Mouse (Mus musculus) forebrain, embryonic 13.5 days (tissue): ENCODE data around the gene 4933428G20Rik. TPM values are rescaled to one million over a fixed set of nuclear protein-coding genes. Genes with fewer than 3 reads are reported as not detected.
A peak's percentile ranks its signal among the peaks of the same experiment; 100 is the strongest.

Experiments
- ATAC-seq: fragments of 200-750 bp; cut with Nextera tagmentation; 2 replicates; pipeline ENCODE4 v1.8.0; 2017
- H3K27ac ChIP-seq: fragments of 300-500 bp; sonication (generic); 2 replicates; pipeline ENCODE4 v1.5.1; 2015; ENCODE audit warnings: inconsistent platforms, mild to moderate bottlenecking, moderate library complexity
- H3K27me3 ChIP-seq: fragments of 300-500 bp; sonication (generic); 2 replicates; pipeline ENCODE4 v1.6.1; 2015; ENCODE audit warnings: mild to moderate bottlenecking, inconsistent platforms
- H3K36me3 ChIP-seq: fragments of 300-500 bp; sonication (generic); 2 replicates; pipeline ENCODE4 v1.6.1; 2015; ENCODE audit warnings: mild to moderate bottlenecking, inconsistent platforms; ENCODE audit not compliant: poor library complexity, severe bottlenecking
- H3K4me1 ChIP-seq: fragments of 300-500 bp; sonication (generic); 2 replicates; pipeline ENCODE4 v1.6.1; 2015; ENCODE audit warnings: inconsistent platforms
- H3K4me2 ChIP-seq: fragments of 300-500 bp; sonication (generic); 2 replicates; pipeline ENCODE4 v1.6.1; 2015; ENCODE audit warnings: inconsistent platforms, mild to moderate bottlenecking, moderate library complexity
- H3K4me3 ChIP-seq: fragments of 300-500 bp; sonication (generic); 2 replicates; pipeline ENCODE4 v1.5.1; 2015; ENCODE audit warnings: mild to moderate bottlenecking, inconsistent platforms
- H3K9ac ChIP-seq: fragments of 300-500 bp; sonication (generic); 2 replicates; pipeline ENCODE4 v1.6.1; 2015; ENCODE audit warnings: mild to moderate bottlenecking, inconsistent platforms
- H3K9me3 ChIP-seq: fragments of 300-500 bp; sonication (generic); replicated peaks from 2 replicates; pipeline ENCODE4 v1.6.1; 2016; ENCODE audit warnings: inconsistent platforms
- WGBS: fragments of 180-500 bp; shearing (Covaris S2); methylation state at CpG from one replicate; pipeline ENCODE4 v1.1.7; 2015; 5-methylcytosine and 5-hydroxymethylcytosine counted together
- polyA plus RNA-seq: library from polyadenylated mRNA; unstranded; fragments of >200 nt; fragmentation: Nextera tagmentation; extraction: Ambion mirVana; gene quantifications from 2 replicates; pipeline ENCODE4 v1.2.1, GENCODE M21; 2015

4933428G20Rik gene
- polyA plus RNA-seq, 1 experiment from 2014 or later = 0.46 TPM

DNA sequence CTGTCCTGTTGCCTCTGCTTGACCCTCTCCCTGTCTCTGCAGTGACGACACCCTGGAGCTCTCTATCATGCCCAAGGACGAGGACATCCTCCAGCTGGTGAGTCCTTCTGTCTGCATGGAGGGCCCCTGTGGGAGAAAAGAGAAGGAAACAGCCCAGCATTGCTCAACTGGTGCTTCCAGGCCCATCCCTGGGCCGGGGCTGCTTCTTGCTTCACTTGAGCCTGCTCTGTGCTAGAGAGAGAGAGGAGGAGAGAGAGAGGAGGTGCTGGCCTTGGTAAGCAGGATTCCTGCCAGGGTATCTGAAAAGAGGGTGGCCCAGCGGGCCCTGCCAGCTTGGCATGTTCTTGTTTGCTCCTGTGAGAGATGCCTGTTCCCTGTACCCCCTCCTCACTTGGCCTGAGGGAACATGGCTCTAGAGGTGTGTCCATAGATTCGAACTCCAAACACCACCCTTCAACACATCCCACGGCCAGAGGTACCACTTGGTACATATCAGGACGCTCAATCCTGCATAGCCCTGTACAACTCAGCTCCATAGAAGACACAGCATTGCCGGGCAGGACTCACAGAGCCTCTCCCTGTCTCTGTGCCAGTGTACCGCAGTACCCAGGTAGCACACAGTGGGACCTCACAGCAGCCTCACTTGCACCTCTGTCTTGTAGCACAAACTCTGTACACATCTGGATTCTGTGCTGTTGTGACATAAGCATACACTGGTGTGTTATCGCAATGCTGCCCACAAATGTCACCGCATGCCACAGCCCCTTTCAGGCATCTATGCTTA, 51.3 kb downstream of the 4933428G20Rik start:
- H3K27ac ChIP-seq = no peak overlapping the region
- H3K4me3 ChIP-seq = no peak overlapping the region
- ATAC-seq = no peak
- H3K36me3 ChIP-seq = 0 out of 2 replicates have a peak, but pooled peaks cover 13% of the 10 kb centered on the region
- no peaks in the 10 kb centered on the region for H3K9me3 ChIP-seq
- 92% methylated on average over 11 of the region's 11 CpGs for WGBS
- H3K27me3 ChIP-seq = 0 out of 2 replicates have a peak, but pooled peaks cover 4% of the 10 kb centered on the region
- H3K9ac ChIP-seq = no peak overlapping the region
- no peak overlapping the region for H3K4me2 ChIP-seq
- peaks cover 39% of the 10 kb centered on the region for H3K4me1 ChIP-seq

DNA sequence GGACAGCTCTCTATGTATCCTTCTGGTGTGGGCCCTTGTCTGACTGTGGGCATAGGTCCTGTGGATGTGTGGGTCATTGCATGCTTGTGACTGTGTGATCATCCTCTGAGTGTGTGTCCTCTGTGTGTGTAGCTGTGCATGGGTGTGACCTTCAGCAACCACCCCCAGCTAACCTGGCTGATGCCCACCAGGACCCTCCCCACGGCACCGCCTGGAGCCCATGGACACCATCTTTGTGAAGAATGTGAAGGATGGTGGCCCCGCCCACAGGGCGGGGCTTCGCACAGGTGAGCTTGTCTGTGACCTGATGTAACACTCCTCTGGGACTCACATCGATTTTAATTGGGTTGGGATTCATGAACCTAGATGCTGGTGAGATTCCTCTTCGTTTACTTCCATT, 52.2 kb downstream of the 4933428G20Rik start:
- Histone ChIP-seq H3K4me3 (no peak overlapping the region), H3K4me2 (no peak overlapping the region), H3K4me1 (peaks cover 36% of the 10 kb centered on the region), H3K27me3 (0 out of 2 replicates have a peak, but pooled peaks cover 4% of the 10 kb centered on the region), H3K36me3 (0 out of 2 replicates have a peak, but pooled peaks cover 9% of the 10 kb centered on the region), H3K9me3 (no peaks in the 10 kb centered on the region), H3K9ac (no peak overlapping the region), H3K27ac (no peak overlapping the region)
- 75% methylated on average over 7 of the region's 7 CpGs for WGBS
- no peak for ATAC-seq

GRCm38 (mm10) chr11:97445999-97446511, 54.1 kb downstream of the 4933428G20Rik start:
- H3K27me3 ChIP-seq = peaks cover 20% of the 10 kb centered on the region
- H3K9me3 ChIP-seq = no peaks in the 10 kb centered on the region
- H3K4me1 ChIP-seq = peaks cover 32% of the 10 kb centered on the region
- 63% methylated on average over 4 of the region's 4 CpGs for WGBS
- H3K36me3 ChIP-seq = no peaks in the 10 kb centered on the region
- H3K9ac ChIP-seq = no peak overlapping the region; the same call in 1 of the 2 replicates
- no peak overlapping the region for H3K4me2 ChIP-seq
- H3K4me3 ChIP-seq = no peak overlapping the region
- H3K27ac ChIP-seq = no peak overlapping the region
- no peak for ATAC-seq

DNA sequence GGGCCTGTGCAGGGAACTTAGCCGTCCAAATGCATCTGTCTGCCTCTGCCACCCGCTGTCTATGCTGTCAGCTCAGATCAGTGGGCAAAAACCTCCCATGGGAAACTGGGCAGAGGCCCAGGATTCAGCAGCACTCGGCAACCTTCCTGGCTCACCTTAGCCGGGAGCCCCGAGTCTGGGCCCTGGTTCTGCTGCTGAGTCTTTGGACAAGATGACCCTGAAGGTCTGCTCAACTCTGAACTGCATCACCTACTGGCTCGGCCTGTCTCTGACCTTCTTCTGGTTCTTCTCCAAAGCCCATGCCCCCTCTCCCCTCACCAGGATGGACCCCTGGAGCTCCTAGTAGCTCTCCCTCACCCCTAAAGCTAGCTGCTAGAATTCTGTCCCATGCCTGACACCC, 54.5 kb downstream of the 4933428G20Rik start:
- Histone ChIP-seq H3K27ac (no peak overlapping the region), H3K36me3 (no peaks in the 10 kb centered on the region), H3K9me3 (no peaks in the 10 kb centered on the region), H3K4me1 (peaks cover 32% of the 10 kb centered on the region), H3K27me3 (peaks cover 25% of the 10 kb centered on the region), H3K4me2 (no peak overlapping the region), H3K4me3 (no peak overlapping the region), H3K9ac (no peak overlapping the region; the same call in 1 of the 2 replicates)
- ATAC-seq = no peak
- WGBS = 78% methylated on average over 6 of the region's 6 CpGs

DNA sequence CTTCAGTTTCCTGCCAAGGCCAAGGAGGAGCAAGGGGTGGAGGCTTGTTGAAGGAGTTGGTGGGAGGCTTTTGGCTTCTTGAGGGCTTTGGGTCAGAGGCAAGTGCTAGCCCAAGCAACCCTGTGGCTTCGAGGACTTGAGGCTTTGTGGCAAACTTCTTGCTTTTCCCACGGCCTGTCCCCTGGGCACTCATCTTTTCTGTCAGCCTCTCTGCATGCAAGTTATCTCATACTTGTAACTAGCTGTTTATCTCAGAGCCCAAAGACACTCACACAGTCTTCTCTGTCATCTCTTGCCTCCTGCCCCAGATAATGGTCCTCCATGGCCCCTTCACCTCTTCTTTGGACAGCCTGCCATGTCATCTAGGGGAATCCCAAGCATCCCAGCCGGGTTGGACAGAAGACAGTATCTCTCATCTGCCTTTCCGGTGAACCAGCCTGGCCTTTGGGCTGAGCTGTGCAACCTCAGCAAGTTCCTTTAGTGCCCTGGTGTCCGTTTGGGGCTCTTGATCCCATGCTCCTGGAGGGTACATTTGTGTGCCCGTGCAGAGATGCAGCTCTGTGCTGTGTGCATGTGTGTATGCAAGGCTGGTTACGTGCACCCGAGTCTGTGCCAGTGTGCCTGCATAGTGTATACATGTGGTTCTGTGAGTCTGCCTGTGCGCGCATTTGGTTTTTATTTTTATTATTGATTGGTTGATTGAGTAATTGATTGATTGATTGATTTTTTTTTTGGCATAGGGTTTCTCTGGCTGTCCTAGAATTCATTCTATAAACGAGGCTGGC, 57.1 kb downstream of the 4933428G20Rik start:
- Histone ChIP-seq H3K4me3 (no peak overlapping the region), H3K4me2 (no peak overlapping the region), H3K9me3 (no peaks in the 10 kb centered on the region), H3K27me3 (peaks cover 50% of the 10 kb centered on the region), H3K36me3 (no peaks in the 10 kb centered on the region), H3K4me1 (peaks cover 24% of the 10 kb centered on the region), H3K9ac (no peak overlapping the region), H3K27ac (no peak overlapping the region)
- ATAC-seq = no peak
- WGBS = 89% methylated on average over 11 of the region's 11 CpGs

- 11% methylated on average over 3 of the region's 3 CpGs for WGBS
- H3K4me3 ChIP-seq = no peak overlapping the region
- H3K4me2 ChIP-seq = peak overlapping the region; percentile 55; the same call in 1 of the 2 replicates
- H3K9ac ChIP-seq = no peak overlapping the region
- no peak for ATAC-seq
- no peaks in the 10 kb centered on the region for H3K36me3 ChIP-seq
- H3K9me3 ChIP-seq = no peaks in the 10 kb centered on the region
- H3K4me1 ChIP-seq = peaks cover 27% of the 10 kb centered on the region
- H3K27ac ChIP-seq = no peak overlapping the region
- H3K27me3 ChIP-seq = peaks cover 57% of the 10 kb centered on the region
These were observed 58.4 kb downstream of the 4933428G20Rik start for GRCm38 (mm10) chr11:97441658-97442125.

DNA sequence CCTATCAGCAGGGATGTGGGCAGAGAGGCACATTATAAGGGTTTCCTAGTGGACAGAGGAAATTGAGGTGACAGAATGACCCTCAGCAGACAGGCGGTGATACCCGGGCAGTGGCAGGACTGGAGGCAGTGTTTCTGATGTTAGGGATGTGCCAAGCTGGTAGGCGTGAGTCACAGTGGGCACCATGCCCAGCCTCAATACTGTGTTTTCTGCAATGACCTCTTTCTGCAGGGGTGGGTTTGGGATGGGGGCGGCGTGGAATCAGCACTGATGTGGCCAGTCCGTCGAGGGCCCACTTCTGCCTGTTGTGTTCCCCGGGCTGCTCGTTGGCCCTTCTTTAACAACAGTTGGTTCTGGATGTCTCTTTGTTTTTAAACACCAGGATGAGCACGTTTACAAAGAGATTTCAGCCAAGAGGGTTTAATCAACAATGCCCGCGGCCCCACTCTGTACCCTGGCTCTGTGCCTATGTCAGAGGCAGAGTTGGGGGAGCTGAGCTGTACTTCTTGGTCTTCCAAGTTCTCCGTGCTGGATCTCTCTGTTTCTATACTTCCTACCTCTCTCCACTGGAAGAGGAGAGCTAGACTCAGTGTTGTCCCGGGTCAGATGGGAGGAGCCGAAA, 59.0 kb downstream of the 4933428G20Rik start:
- peaks cover 27% of the 10 kb centered on the region for H3K4me1 ChIP-seq
- H3K27ac ChIP-seq = no peak overlapping the region
- H3K4me2 ChIP-seq = peak overlapping the region; percentile 55
- H3K9ac ChIP-seq = no peak overlapping the region; the same call in 1 of the 2 replicates
- no peaks in the 10 kb centered on the region for H3K36me3 ChIP-seq
- peaks cover 59% of the 10 kb centered on the region for H3K27me3 ChIP-seq
- H3K9me3 ChIP-seq = no peaks in the 10 kb centered on the region
- peak overlapping the region; percentile 38; the same call in 1 of the 2 replicates for H3K4me3 ChIP-seq
- no peak for ATAC-seq
- WGBS = 47% methylated on average over 15 of the region's 15 CpGs

Other genes starting within 250 kb of the 4933428G20Rik start
- gene Npepps, start 219.7 kb downstream of the 4933428G20Rik start, polyA plus RNA-seq = 131 and 140 TPM in 2 replicates
- 47.4 and 49.1 TPM in 2 replicates for gene Mrpl45, start 184.6 kb downstream of the 4933428G20Rik start, polyA plus RNA-seq
- gene Gpr179, start 148.3 kb downstream of the 4933428G20Rik start, polyA plus RNA-seq = 0.19 and 0.25 TPM in 2 replicates
- 7.7 and 8.6 TPM in 2 replicates for gene Socs7, start 137.8 kb downstream of the 4933428G20Rik start, polyA plus RNA-seq
- gene Arhgap23, start 84.8 kb downstream of the 4933428G20Rik start, polyA plus RNA-seq = 3.6 and 4.4 TPM in 2 replicates
- gene Srcin1, start 75.8 kb upstream of the 4933428G20Rik start, polyA plus RNA-seq = 5.6 and 6.4 TPM in 2 replicates
- gene Epop, start 129.4 kb upstream of the 4933428G20Rik start, polyA plus RNA-seq = 3.5 and 3.9 TPM in 2 replicates
- 3.2 and 3.5 TPM in 2 replicates for gene Mllt6, start 163.1 kb upstream of the 4933428G20Rik start, polyA plus RNA-seq
- 12.8 and 17.3 TPM in 2 replicates for gene Cisd3, start 185.5 kb upstream of the 4933428G20Rik start, polyA plus RNA-seq
- 21.5 and 22.9 TPM in 2 replicates for gene Pcgf2, start 200.2 kb upstream of the 4933428G20Rik start, polyA plus RNA-seq
- gene Psmb3, start 203.1 kb upstream of the 4933428G20Rik start, polyA plus RNA-seq = 559 and 571 TPM in 2 replicates
- 3.5 and 4.2 TPM in 2 replicates for gene Pip4k2b, start 244.4 kb upstream of the 4933428G20Rik start, polyA plus RNA-seq